Mouse (Mus musculus) adrenal gland, postnatal 14 days (tissue): ENCODE results near the gene Pbx3. TPM values are rescaled to one million over a fixed set of nuclear protein-coding genes. Genes with fewer than 3 reads are reported as not detected.
A peak's percentile ranks its signal among the peaks of the same experiment; 100 is the strongest.

Experiments used
- DNase-seq: peaks from one replicate; pipeline ENCODE4 v3.0.0; 2021; ENCODE audit warnings: mixed read lengths
- long read RNA-seq, 2 experiments: library from polyadenylated mRNA; stranded (forward); transcript quantifications; one replicate each; pipeline ENCODE4 v2.0.0; 2021
- total RNA-seq: library from RNA; stranded (reverse); gene quantifications from 2 replicates; pipeline ENCODE4 v1.2.3, GENCODE M21; 2021

Pbx3 gene
- total RNA-seq = 73.9 and 75.9 TPM in 2 replicates
- long read RNA-seq, experiment 1, transcript Pbx3-201 (9 exons, 2,587 nt) = major isoform, 26 of 48 reads
- long read RNA-seq, experiment 1, transcript Pbx3-202 (8 exons, 2,734 nt) = minor isoform, 12 of 48 reads
- long read RNA-seq, experiment 1, partial matches to known transcripts = 4 of 48 reads
- long read RNA-seq, experiment 1, other reads (novel, unspliced or antisense) = 3 of 48 reads
- long read RNA-seq, experiment 2, transcript Pbx3-202 (8 exons, 2,734 nt) = minor isoform, 10 of 32 reads
- long read RNA-seq, experiment 2, transcript Pbx3-201 (9 exons, 2,587 nt) = major isoform, 12 of 32 reads
- long read RNA-seq, experiment 2, partial matches to known transcripts = 6 of 32 reads
- long read RNA-seq, experiment 2, other reads (novel, unspliced or antisense) = 2 of 32 reads

DNA sequence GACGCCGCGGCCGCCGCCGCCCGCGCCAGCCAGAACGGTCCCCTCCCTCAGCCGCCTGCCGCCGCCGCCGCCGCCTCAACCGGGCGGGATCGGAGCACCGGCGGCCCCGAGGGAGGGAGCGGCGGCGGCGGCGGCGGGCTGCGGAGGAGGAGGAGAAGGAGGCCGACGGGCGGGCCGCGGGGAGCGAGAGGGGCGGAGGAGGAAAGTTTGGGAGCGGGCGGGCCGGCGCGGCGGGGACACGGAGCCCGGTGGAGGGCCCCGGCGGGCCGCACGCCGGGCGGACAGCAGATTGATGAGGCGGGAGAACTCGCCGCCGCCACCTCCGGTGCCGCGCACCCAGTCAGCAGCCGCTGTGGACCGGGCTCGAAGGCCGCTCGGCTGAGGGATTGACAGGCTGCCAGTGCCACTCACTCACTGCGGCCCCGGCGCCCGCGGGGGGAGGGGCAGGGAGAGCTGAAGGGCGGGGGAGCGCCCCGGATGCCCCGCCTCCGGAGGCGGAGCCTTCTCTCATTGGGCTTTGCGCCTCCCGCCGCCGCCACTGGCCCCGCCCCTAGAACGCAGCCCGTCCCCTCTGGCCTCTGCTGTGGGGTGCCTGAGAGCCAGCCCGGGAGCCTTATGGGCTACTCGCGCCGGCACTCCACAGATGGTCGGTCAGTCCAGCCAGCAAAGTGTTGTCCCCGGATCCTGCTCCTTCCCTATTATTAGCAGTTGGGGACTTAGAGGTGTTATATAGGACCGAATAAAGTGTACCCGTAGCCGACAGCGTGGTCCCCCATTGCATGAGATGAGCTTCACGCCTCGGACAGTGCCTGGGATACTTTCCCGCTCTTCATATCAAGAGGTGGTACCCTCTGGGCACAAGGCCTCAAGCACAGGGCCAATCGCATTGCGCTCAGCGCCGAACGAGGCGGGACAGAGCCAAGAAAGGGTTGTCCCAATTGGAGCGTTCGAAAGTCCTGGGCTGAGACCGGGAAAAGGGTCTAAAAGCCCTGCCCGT is at the start of gene Pbx3:
TSS of gene Pbx3 (minus strand) at position 838 of the 997 bp plus-strand sequence.
- DNase-seq = peak; percentile 99

DNA sequence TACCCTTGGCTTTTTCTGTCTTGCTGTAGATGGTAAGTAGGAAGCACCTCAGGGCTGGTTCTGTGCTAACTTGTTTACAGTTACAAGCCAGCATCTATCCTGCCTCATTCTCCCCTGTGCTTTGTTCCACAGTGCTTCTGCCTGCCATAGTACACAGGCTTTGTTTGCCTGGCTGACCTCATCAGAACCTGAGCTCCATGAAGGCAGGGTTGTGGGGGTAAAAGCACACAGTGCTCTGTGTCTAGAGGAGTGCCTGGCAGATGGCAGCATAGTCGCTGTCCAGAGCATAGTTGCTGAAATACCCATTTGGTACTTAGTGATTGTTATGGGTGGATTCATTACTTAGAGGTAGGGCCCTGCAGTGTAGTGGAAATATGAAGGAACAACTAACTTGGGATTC is 47.3 kb upstream of the Pbx3 start:
- DNase-seq = peak; percentile 38

DNA sequence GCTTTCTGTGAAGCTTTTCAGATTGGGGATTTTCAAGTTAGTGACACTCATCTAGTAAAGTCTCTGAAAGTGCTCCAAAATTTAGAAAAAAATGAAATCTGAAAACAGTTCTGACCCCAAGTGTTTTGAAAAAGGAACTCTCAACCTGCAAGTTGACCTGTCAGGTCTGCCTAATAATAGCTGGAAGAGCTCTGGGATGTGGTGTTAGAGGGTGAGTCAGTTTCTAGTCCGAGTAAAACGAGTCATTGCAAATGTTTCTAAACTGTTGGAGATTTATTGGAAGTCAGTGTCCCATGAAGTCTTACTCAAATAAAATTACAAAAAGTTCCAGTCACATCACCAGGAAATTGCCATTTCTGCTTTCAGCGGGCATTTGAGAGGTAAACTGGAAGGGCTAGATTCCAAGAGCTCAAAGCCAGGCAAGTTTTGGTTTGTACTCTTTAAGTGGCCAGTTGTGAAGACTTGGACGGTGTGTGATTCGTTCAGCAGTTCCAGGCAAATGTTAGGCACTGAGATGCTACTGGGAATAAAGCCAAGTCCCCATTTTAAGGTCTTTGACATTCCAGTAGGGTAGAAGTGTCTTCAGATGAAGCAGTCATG is 36.9 kb upstream of the Pbx3 start:
- DNase-seq = no peak

DNA sequence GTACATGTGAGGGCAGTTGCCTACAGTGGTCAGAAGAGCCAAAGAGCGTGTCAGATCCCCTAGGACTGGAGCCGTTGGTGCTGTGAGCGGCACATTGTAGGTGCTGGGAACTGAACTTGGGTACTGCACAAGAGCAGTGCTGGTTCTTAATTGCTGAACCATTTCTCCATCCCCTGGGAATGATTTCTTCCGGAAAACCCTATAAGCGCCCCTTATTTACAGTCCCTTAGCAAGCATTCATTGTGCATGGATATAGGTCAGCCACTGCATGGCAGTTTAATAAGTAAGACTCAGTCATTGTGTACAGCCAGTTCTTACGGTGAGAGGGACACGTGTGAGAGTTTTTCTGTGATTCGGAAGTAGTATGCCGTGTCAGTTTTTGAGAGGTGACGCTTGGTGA is 35.4 kb upstream of the Pbx3 start:
- no peak for DNase-seq

DNA sequence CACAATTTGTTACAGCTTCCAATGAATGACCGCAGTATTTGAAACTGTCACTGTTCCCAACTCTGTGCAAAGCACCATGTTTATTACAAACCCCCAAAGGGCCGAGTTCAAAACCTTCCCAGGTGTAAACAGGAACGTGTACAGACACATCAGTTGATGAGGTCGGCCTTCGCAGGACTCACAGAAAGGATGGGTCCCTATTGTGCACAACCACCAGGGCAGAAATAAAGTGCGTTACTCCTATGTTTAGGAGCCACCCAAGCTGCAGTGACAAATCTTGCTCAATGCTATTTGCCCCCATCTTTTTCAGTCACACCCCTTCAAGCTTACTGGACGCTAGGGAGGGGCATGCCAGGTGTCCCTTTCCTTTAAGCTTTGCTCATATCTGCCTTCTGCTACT is 34.7 kb upstream of the Pbx3 start:
- DNase-seq = no peak

DNA sequence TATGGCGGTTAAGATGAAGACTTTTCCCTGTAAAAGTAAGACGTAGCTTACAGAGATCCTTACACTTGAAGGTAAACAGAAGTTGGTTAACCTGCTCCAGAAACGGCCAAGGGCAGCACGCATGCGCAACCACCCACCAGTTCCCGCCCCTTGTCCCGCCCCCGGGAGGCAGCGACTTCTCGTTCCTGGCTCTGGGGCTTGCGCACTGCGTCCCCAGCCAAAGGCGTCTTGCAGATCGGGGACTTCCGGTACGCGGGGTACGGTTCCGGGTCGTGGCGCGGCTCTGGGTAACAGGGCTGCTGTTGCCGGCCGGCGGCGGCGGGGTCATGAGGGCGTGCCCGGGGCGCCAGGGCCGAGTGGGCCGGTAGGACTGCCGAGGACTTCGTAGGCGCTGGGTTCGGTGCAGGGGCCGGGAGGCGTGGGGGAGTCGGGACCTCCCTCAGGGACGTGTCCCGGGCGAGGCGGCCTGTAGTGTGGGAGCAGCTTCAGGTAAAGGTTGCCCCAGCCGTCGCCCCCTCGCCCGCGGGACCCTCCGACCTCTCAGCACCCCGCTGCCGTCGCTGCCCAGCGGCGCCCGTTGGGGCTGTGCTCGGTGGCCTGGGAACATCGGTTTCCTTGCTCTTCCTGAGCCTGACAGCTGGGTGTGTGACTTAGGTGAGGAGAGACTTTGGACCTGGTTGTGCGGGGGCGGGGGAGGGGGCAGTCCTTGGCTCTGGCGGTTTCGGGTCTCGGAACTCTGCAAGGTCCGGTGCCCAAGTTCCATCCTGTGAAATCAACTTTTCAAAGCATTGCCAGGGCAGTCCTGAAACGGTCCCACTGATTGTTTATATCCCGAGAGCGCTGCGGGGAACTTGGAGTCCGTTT is 33.9 kb upstream of the Pbx3 start, which contains the start of gene Mapkap1:
TSS of gene Mapkap1 (plus strand) at position 171 of the 864 bp plus-strand sequence.
- DNase-seq = peak; percentile 99

DNA sequence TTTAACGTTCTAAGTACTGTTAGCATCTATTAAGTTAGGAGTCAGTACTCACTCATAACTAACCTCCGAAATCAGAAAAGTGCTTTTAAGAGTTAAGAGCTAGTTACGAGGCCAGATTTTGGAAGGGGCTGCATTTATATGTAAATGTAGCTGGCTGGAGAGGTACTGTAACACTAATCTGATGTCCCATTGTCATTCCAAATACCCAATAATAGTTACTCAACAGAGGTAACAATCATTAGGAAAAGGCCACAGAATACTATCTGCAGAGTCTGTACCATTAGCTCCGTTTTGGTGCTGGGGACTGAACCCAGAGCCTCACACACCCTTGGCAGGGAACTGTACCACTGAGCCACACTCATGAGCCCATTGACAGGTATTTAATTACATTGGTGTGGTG is 26.6 kb upstream of the Pbx3 start:
- DNase-seq = no peak

DNA sequence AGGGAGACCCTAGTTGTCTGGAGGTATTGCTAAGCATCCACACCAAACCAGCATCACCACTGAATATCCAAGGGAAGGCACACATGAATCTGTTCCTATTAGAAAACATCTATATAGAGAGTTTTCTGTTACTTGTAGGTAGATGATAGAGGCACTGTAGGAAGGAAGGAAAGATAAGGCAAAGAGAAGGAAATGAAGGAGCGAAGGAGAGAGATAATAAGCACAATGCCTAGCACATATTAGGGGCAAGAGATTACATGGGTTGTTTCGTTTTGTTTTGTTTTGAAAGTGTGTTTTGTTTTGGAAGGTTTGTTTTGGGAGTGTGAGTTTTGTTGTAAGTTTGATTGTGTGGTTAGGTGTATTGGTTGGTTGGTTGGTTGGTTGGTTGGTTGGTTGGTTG is 6.0 kb upstream of the Pbx3 start:
- DNase-seq = no peak

DNA sequence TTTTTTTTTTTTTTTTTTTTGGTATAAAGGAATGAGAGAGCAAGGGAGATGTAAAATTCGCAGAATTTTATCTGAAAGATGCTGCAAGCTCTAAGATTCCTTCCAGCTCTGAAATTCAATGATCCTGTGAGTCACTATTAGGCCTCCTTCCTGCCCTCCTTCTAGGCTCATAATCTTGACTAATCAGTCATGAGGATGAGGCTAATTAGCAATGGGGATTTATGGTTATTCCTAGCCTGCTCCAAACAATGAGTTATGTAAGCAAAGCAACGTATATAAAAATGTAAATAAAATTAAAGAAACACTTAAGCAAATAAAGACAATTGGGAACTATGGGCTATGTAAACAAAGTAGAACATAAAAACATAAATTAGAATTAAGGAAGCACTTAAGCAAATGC is 1.4 kb upstream of the Pbx3 start:
- no peak for DNase-seq

DNA sequence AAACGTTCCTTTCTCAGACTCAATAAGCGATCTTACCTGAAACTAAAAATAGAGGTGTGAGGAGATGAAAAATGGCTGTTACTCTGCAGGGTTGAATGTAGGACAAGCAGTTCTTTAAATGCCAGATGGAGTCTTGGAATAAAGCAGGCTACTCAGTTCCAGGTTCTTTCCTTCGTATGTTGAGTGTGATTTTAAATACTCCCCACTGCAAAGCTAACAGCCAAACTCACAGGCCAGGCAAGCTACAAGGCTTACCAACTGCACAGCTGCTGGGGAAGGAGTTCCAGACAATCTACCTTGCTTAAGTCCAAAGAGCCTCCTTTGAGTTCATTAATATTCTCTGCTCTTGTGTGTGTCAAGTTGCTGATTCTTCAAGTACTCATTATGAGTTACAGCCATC is 944 bp upstream of the Pbx3 start:
- DNase-seq = no peak

DNA sequence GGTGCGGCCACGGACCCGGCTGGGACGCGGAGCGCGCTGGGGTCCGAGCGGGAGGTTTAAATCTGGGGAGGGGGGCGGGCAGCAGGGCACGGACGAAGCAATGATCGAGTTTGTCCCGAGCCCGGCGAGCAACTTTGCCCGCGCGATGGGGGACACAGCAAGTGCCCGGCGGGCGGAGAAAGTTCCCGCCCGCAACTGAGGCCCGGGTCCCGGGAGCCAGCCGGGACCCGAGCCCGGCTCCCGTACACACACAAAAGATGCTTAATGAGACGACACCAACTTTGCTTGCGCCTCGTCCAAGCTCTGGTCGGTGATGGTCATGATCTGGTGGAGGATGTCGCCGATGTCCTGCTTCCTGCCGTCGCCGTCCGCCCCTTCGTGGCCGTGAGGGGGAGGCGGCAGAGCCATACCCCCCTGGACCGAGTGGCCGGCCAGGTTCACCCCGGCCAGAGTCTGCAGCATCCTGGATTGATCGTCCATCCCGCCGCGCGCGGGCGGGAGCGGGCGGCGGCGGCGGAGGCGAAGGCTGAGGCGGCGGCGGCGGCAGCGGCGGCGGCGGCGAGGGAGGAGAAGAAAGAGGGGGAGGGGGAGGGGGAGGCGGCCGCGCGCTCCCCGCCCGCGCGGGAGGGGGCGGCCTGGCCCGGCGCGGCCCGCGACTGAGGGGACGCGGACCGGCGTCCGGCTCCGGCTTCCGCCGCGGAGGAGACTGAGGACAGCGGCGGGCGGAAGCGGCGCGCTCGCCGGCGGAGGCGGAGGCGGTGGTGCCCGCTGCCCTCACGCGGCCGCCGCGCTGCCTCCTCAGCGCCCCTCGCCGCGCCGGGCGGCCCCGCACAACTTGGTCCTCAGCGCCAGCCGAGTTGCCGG is 1.3 kb downstream of the Pbx3 start:
- peak; percentile 77 for DNase-seq

DNA sequence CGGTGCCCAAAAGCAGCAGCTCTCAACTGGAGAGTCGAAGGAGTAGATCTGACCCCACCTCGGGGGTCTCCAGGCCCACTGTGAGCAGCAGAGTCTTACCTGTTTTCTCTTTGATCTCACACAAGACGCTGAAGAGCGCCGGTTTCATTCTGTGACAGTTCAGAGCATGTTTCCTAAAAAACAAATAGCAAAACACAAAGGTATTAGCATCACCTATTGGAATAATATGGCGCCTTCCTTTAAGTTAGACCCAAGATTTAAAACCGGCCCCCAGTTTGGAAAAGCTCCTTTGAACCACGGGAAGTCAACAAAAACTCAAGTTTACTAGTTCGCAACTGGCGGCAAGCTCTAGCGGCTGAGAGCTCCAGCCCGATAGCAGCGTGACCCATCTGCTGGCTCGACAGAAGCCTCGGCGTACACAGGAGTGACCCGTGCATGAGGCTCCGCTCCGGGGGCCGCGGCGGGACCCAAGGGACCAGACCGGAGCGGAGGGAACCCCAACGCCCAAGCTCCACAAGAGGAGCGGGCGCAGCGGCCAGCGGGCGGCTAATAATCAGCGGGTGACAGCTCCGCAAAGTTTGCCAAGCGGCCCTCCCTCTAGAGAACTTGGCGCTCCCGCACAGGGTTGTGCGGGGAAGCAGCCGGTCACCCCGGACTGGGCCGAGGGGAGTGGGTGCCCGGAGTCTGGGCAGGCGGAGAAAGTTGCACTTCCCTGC is 2.1 kb downstream of the Pbx3 start:
- peak; percentile 64 for DNase-seq

DNA sequence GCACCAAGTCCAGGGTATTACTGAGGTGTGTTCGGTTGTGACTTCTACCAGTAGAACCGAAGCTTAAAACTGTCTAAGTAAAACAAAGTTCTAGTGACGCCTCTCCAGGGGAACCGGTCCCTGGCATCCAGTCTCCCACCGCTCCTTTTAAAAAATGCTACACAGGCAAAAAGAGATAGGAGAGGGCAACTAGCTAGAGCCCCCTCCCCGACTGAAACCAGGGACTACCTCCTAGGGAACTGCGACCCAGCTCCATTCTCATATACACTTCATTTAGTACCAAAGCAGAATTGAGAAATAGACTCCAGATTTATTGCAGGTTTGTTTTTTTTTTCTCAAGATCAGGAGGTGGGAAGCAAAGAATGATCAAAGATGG is 2.6 kb downstream of the Pbx3 start:
- peak; percentile 17 for DNase-seq

DNA sequence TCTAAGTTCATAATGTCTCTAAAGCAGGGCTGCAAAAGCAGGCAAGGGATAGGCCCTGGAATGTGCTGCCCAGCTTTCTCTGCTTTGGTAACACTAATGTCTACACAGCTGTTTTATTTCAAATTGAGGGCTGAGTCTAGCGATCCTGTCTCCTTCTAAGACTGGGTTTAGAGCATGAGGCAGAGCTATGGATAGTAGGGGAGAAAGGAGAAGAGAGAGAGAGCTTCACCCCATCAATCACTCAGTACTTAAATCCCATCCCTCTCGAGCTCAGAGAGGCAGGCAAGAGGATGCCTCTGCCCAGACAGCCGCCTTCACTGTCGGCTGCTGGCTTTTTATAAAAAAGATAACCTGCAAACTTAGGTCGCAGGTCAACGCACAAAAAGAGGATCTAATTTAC is 4.5 kb downstream of the Pbx3 start:
- DNase-seq = no peak

DNA sequence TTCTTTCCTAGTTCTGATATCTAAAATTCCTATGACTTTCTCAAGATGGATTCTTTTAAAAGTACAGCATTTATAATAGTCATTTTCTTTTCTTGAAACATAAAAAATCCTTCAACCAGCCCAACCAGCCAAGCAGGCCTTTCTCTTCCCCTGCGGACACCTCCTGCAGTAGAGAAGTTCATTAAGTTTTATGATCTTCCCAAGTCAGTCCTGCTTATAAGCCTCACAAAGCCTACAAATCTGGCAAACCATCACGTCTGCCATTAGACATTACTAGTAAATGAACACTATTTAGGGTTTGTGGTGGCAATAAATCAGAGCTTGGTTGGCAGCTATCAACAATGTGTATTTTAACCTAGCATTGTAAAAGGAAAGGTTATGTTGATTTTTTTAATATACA is 5.9 kb downstream of the Pbx3 start:
- DNase-seq = no peak

DNA sequence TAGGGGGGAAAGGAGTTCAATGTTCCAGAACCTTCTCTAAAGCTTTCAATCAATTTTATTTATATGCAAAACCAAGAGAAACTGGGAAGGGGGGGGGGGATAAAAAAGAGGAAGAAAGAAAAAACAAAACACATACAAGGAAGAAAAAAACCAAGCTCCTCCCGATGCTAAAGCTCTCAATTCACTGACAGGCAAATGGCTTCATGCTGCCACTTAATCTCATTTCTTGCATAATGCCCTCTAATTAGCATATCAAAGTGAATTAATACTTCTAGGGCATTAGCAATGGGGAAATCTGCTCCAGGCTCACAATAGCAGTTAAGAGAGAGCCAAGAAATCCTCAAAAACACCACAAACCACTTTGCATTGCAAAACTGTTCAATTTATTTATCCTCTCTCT is 9.3 kb downstream of the Pbx3 start:
- no peak for DNase-seq

DNA sequence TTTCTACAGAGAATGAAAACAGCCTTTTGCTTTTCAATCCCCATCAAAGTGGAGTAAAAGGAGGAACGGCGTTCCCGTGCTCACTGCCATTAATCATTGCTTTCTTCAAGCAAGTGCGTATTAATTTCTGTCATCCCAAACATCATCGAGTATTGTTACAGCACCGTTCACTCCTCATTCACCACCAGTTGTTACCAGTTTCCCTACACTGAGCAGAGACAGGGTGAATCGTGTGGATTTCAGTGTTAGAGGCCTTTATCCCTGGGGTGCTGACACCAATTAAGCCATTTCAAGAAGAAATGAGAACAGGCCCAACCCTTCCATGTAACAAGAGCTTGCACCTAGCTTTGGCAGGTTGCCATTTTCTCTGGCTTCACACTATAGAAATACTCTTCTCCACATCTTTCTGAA is 17.1 kb downstream of the Pbx3 start:
- DNase-seq = no peak

DNA sequence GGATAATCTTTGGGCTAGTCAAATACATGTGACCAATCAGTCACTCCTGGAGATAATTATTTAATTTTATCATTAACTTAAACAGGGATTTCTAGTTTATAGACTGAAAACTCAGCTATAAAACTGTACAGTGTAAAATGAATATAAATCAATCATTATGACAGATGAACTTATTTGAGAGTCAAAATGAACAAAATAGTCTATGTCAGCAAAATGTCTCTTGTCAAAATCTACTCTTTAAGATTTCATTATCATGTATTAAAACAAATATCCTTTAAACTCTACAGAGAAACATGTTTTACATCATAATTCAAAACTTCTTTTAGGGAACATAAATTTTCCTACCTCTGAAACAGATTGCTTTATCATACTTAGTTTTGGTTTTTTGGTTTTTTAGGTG is 20.9 kb downstream of the Pbx3 start:
- no peak for DNase-seq

DNA sequence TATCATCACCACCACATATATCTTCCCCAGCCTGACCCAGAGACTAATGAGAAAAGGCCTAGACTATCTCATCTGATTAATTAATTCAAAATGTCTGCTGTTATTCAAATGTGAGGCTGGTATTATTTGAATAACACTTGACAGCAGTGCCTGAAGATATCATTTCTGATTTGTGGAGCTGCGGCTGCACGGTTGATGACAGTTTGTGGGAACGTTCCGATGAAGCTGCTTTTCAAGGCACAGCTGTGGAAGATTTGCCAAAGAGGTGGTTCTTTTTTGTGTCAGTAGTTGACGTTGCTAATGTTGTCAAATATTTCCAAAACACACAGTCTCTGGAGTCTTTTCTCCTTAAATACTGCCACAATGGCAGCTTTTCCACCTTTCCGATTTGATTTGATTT is 25.8 kb downstream of the Pbx3 start:
- DNase-seq = no peak

DNA sequence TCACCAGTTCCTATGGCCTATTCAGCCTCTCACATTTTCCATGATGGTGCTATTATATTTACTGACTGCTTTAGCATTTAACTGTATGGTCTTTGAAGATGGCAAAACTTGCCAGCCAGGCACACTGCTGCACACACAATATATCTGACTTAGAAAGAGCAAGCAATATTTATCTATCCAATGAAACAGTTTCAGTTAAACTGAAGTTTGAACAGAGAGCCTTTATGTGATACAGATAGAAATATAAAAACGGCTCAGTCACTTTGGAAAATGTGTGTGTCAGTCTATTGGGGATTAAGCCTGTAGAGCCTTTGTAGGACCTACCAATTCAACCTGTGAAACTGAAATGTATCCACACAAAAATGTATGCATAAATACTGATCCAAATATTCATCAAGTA is 74.3 kb downstream of the Pbx3 start:
- DNase-seq = no peak
